In the genomic region with DNA sequence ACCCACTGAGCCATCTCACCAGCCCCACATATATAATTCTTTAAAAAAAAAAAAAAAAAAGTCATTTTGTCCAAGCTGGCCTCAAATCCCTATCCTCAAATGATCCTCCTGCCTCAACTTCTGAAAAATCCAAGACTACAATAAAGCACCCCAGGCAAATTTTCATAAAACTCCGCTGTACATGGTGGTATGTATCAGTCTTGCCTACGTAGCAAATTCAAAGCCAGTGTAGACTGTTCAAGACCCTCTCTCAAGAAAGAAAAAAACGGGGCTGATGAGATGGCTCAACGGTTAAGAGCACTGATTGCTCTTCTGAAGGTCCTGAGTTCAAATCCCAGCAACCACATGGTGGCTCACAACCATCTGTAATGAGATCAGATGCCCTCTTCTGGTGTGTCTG, we compare ENCODE assay signal across 14 mouse cellular contexts. TPM values are rescaled to one million over a fixed set of nuclear protein-coding genes. Genes with fewer than 3 reads are reported as not detected.
DNase-seq lines count a peak whose midpoint lies in the region; ATAC-seq and TF ChIP-seq lines count a peak whose summit lies in the region.
"Had no signal": no experiment of that assay in that cellular context is flagged by ENCODE, and none has a peak within 500 bp of the region (broad histone marks: within the 10 kb centered on the region; RNA-seq: fewer than 3 reads in every experiment).

No protein-coding gene starts in this region.

- 0 out of 2 replicates have a peak, but pooled peaks cover 2% of the 10 kb centered on the region for H3K4me1 ChIP-seq in limb, embryonic 11.5 days (ENCODE audit: control insufficient read depth, insufficient read depth, low read length)
- peaks cover 4% of the 10 kb centered on the region; the same call in 1 of the 2 replicates for H3K4me1 ChIP-seq in limb, embryonic 10.5 days
- H3K4me1 ChIP-seq in E14TG2a.4 (replicated peaks; ENCODE audit: low read depth, low read length): no peaks in the 10 kb centered on the region

- H3K27me3 ChIP-seq in limb, embryonic 11.5 days (ENCODE audit: control insufficient read depth, insufficient read depth, low read length): no peaks in the 10 kb centered on the region
- H3K27me3 ChIP-seq in limb, embryonic 10.5 days (ENCODE audit: low read depth, poor library complexity, severe bottlenecking): no peaks in the 10 kb centered on the region
- H3K27me3 ChIP-seq in E14TG2a.4 (ENCODE audit: insufficient read depth, low read length): no peaks in the 10 kb centered on the region
- H3K27me3 ChIP-seq: kidney, embryonic 15.5 days had no signal

- peak; percentile 29 for DNase-seq in embryo, embryonic 10 days (ENCODE audit: low spot score)
- DNase-seq in embryo, embryonic 11 days: no peak
- DNase-seq in limb, embryonic 11.5 days (ENCODE audit: low spot score): no peak
- no peak for DNase-seq in limb, embryonic 10.5 days (ENCODE audit: low spot score)
- DNase-seq in forelimb bud, embryonic 11.5 days (ENCODE audit: low read depth, low spot score): peak; percentile 40
- DNase-seq in thymus, postnatal 10 days (ENCODE audit: low spot score in 2 of 2): no peak
- DNase-seq in thymus, postnatal 0 days (ENCODE audit: low spot score): no peak
- DNase-seq: cerebellum, adult 11 months; gastrocnemius, postnatal 25 days; lung, adult 18-20 months had no signal

- H3K36me3 ChIP-seq in limb, embryonic 11.5 days (ENCODE audit: control insufficient read depth, insufficient read depth, low read length): peaks cover 11% of the 10 kb centered on the region; the same call in 1 of the 2 replicates
- H3K36me3 ChIP-seq in limb, embryonic 10.5 days: peaks cover 82% of the 10 kb centered on the region
- peaks cover 90% of the 10 kb centered on the region for H3K36me3 ChIP-seq in E14TG2a.4 (ENCODE audit: insufficient read depth, low read length)

- H3K4me3 ChIP-seq in limb, embryonic 11.5 days (ENCODE audit: low read depth, low read length): no peak overlapping the region
- H3K4me3 ChIP-seq in limb, embryonic 10.5 days: no peak overlapping the region
- no peak overlapping the region for H3K4me3 ChIP-seq in E14TG2a.4 (replicated peaks; ENCODE audit: low read length)
- H3K4me3 ChIP-seq: kidney, embryonic 15.5 days had no signal

- H3K9ac ChIP-seq in limb, embryonic 11.5 days (ENCODE audit: low read length): no peak overlapping the region
- H3K9ac ChIP-seq: kidney, embryonic 15.5 days had no signal

- H3K4me2 ChIP-seq in limb, embryonic 11.5 days (ENCODE audit: low read depth, severe bottlenecking): no peak overlapping the region
- H3K4me2 ChIP-seq: kidney, embryonic 15.5 days had no signal

- no peaks in the 10 kb centered on the region for H3K9me3 ChIP-seq in limb, embryonic 11.5 days (ENCODE audit: control insufficient read depth, low read length)
- no peaks in the 10 kb centered on the region for H3K9me3 ChIP-seq in limb, embryonic 10.5 days (replicated peaks)
- H3K9me3 ChIP-seq in E14TG2a.4 (ENCODE audit: low read length): no peaks in the 10 kb centered on the region
- H3K9me3 ChIP-seq: kidney, embryonic 15.5 days had no signal

- TF ChIP-seq CTCF in E14TG2a.4 (conservative IDR thresholded peaks at IDR 0.05; ENCODE audit: low read length): 0 out of 2 replicates have a peak, but pooled peaks have one; percentile 15

- ATAC-seq in limb, embryonic 11.5 days (ENCODE audit: insufficient number of reproducible peaks, low FRiP score, low TSS enrichment, low read depth): 0 out of 2 replicates have a peak, but pooled peaks have one; percentile 17
- ATAC-seq: hindbrain, embryonic 16.5 days had no signal

- 88% methylated on average over 4 of the region's 4 CpGs for WGBS in limb, embryonic 11.5 days
- WGBS in limb, embryonic 10.5 days: 89% methylated on average over 4 of the region's 4 CpGs

- no peak overlapping the region for H3K27ac ChIP-seq in limb, embryonic 11.5 days (replicated peaks; ENCODE audit: low read depth, low read length)
- no peak overlapping the region for H3K27ac ChIP-seq in limb, embryonic 10.5 days

RNA-seq across cellular contexts. Expression of a gene that starts 13.1 kb away (rescaled TPM):
- 5,036 and 5,240 TPM in 2 replicates for polyA plus RNA-seq in limb, embryonic 11.5 days (2014; fragmentation: Nextera tagmentation; extraction: Ambion mirVana)
- polyA plus RNA-seq in limb, embryonic 10.5 days (2016; fragmentation: Nextera tagmentation; extraction: Ambion mirVana): 3,854 and 3,970 TPM in 2 replicates
- 3,927 and 4,011 TPM in 2 replicates for polyA plus RNA-seq in thymus, postnatal 0 days (2015; fragmentation: Nextera tagmentation; extraction: Ambion mirVana)

RNA-seq across cellular contexts. Expression of a gene that starts 27.3 kb away (rescaled TPM):
- 0.36 and 0.54 TPM in 2 replicates for polyA plus RNA-seq in limb, embryonic 11.5 days (2014; fragmentation: Nextera tagmentation; extraction: Ambion mirVana)
- polyA plus RNA-seq in limb, embryonic 10.5 days (2016; fragmentation: Nextera tagmentation; extraction: Ambion mirVana): 0.73 and 1.2 TPM in 2 replicates
- polyA plus RNA-seq in thymus, postnatal 0 days (2015; fragmentation: Nextera tagmentation; extraction: Ambion mirVana): 0.58 and 1.1 TPM in 2 replicates
- polyA plus RNA-seq: C2C12 had no signal

RNA-seq across cellular contexts. Expression of a gene that starts 27.9 kb away (rescaled TPM):
- 22.1 and 22.6 TPM in 2 replicates for polyA plus RNA-seq in limb, embryonic 11.5 days (2014; fragmentation: Nextera tagmentation; extraction: Ambion mirVana)
- 23.8 and 25.9 TPM in 2 replicates for polyA plus RNA-seq in limb, embryonic 10.5 days (2016; fragmentation: Nextera tagmentation; extraction: Ambion mirVana)
- polyA plus RNA-seq in thymus, postnatal 0 days (2015; fragmentation: Nextera tagmentation; extraction: Ambion mirVana): 22.8 and 23.4 TPM in 2 replicates

RNA-seq across cellular contexts. Expression of a gene that starts 32.8 kb away (rescaled TPM):
- polyA plus RNA-seq in limb, embryonic 11.5 days (2014; fragmentation: Nextera tagmentation; extraction: Ambion mirVana): 0.92 and 1.3 TPM in 2 replicates
- 0.34 and 0.45 TPM in 2 replicates for polyA plus RNA-seq in limb, embryonic 10.5 days (2016; fragmentation: Nextera tagmentation; extraction: Ambion mirVana)
- polyA plus RNA-seq in thymus, postnatal 0 days (2015; fragmentation: Nextera tagmentation; extraction: Ambion mirVana): 2.6 and 3.0 TPM in 2 replicates

Comparison
In these comparisons a context has a peak if more than half of its experiments do, and no peak if none do; other contexts are left out.
1. DNase-seq: peak in embryo, embryonic 10 days (single experiment) and forelimb bud, embryonic 11.5 days (single experiment); none in embryo, embryonic 11 days (single experiment), limb, embryonic 11.5 days (single experiment), limb, embryonic 10.5 days (single experiment), thymus, postnatal 10 days (0 of 2) and thymus, postnatal 0 days (single experiment).